Mouse (Mus musculus) hindbrain, embryonic 12.5 days (tissue): ENCODE data around the gene Gtdc1. TPM values are rescaled to one million over a fixed set of nuclear protein-coding genes. Genes with fewer than 3 reads are reported as not detected.

Source experiments
- ATAC-seq: fragments of 200-750 bp; cut with Nextera tagmentation; 2 replicates; pipeline ENCODE4 v1.8.0; 2017; ENCODE audit warnings: moderate TSS enrichment; ENCODE audit not compliant: low FRiP score
- H3K27ac ChIP-seq: fragments of 300-500 bp; sonication (generic); 2 replicates; pipeline ENCODE4 v1.5.1; 2016; ENCODE audit warnings: mild to moderate bottlenecking
- H3K27me3 ChIP-seq: fragments of 300-500 bp; sonication (generic); 2 replicates; pipeline ENCODE4 v1.6.1; 2016; ENCODE audit warnings: mild to moderate bottlenecking
- H3K36me3 ChIP-seq: fragments of 300-500 bp; sonication (generic); 2 replicates; pipeline ENCODE4 v1.6.1; 2016; ENCODE audit warnings: mild to moderate bottlenecking
- H3K4me1 ChIP-seq: fragments of 300-500 bp; sonication (generic); 2 replicates; pipeline ENCODE4 v1.6.1; 2016
- H3K4me2 ChIP-seq: fragments of 300-500 bp; sonication (generic); replicated peaks from 2 replicates; pipeline ENCODE4 v1.6.1; 2016; ENCODE audit warnings: mild to moderate bottlenecking
- H3K4me3 ChIP-seq: fragments of 300-500 bp; sonication (generic); 2 replicates; pipeline ENCODE4 v1.5.1; 2016; ENCODE audit warnings: mild to moderate bottlenecking
- H3K9ac ChIP-seq: fragments of 300-500 bp; sonication (generic); 2 replicates; pipeline ENCODE4 v1.6.1; 2016; ENCODE audit warnings: mild to moderate bottlenecking, moderate library complexity
- H3K9me3 ChIP-seq: fragments of 300-500 bp; sonication (generic); replicated peaks from 2 replicates; pipeline ENCODE4 v1.6.1; 2016; ENCODE audit warnings: mild to moderate bottlenecking
- WGBS: fragments of 180-500 bp; shearing (Covaris S2); methylation state at CpG from one replicate; pipeline ENCODE4 v1.1.7; 2016; 5-methylcytosine and 5-hydroxymethylcytosine counted together
- polyA plus RNA-seq: library from polyadenylated mRNA; unstranded; fragments of >200 nt; fragmentation: Nextera tagmentation; extraction: Ambion mirVana; gene quantifications from 2 replicates; pipeline ENCODE4 v1.2.1, GENCODE M21; 2016

The Gtdc1 gene
- polyA plus RNA-seq, 1 experiment from 2014 or later, result 16.1 TPM

- WGBS, result 89% methylated on average over 16 of the region's 16 CpGs
- no peak for ATAC-seq
These were observed 362.4 kb downstream of the Gtdc1 start for GRCm38 (mm10) chr2:44564776-44565692.

GRCm38 (mm10) chr2:44561789-44562188, 365.7 kb downstream of the Gtdc1 start:
- H3K9ac ChIP-seq, result no peak overlapping the region
- no peak for ATAC-seq

More at GRCm38 (mm10) chr2:44564776-44565692, 362.4 kb downstream of the Gtdc1 start:
- no peak overlapping the region for H3K9ac ChIP-seq
- H3K4me3 ChIP-seq, result no peak overlapping the region
- no peaks in the 10 kb centered on the region for H3K36me3 ChIP-seq
- H3K27me3 ChIP-seq, result no peaks in the 10 kb centered on the region
- H3K4me2 ChIP-seq, result no peak overlapping the region
- no peaks in the 10 kb centered on the region for H3K4me1 ChIP-seq
- no peak overlapping the region for H3K27ac ChIP-seq
- H3K9me3 ChIP-seq, result no peaks in the 10 kb centered on the region

GRCm38 (mm10) chr2:44559242-44559944, 368.1 kb downstream of the Gtdc1 start:
- no peaks in the 10 kb centered on the region for H3K9me3 ChIP-seq
- H3K27me3 ChIP-seq, result no peaks in the 10 kb centered on the region
- peaks cover 15% of the 10 kb centered on the region for H3K4me1 ChIP-seq
- H3K4me2 ChIP-seq, result no peak overlapping the region
- ATAC-seq, result no peak
- no peak overlapping the region for H3K27ac ChIP-seq
- H3K4me3 ChIP-seq, result no peak overlapping the region
- H3K36me3 ChIP-seq, result no peaks in the 10 kb centered on the region
- H3K9ac ChIP-seq, result no peak overlapping the region
- WGBS, result 71% methylated on average over 6 of the region's 6 CpGs

More at GRCm38 (mm10) chr2:44561789-44562188, 365.7 kb downstream of the Gtdc1 start:
- H3K27ac ChIP-seq, result no peak overlapping the region
- no peaks in the 10 kb centered on the region for H3K9me3 ChIP-seq
- no peak overlapping the region for H3K4me2 ChIP-seq
- 85% methylated on average over 4 of the region's 4 CpGs for WGBS
- H3K4me1 ChIP-seq, result peaks cover 12% of the 10 kb centered on the region
- no peak overlapping the region for H3K4me3 ChIP-seq
- H3K36me3 ChIP-seq, result no peaks in the 10 kb centered on the region
- no peaks in the 10 kb centered on the region for H3K27me3 ChIP-seq

GRCm38 (mm10) chr2:44557669-44558281, 369.7 kb downstream of the Gtdc1 start:
- 45% methylated on average over 12 of the region's 12 CpGs for WGBS
- Histone ChIP-seq H3K4me2 (peak overlapping the region; percentile 95), H3K36me3 (no peaks in the 10 kb centered on the region), H3K4me1 (peaks cover 15% of the 10 kb centered on the region), H3K9ac (no peak overlapping the region), H3K27me3 (no peaks in the 10 kb centered on the region), H3K9me3 (no peaks in the 10 kb centered on the region), H3K27ac (no peak overlapping the region), H3K4me3 (no peak overlapping the region)
- no peak for ATAC-seq

DNA sequence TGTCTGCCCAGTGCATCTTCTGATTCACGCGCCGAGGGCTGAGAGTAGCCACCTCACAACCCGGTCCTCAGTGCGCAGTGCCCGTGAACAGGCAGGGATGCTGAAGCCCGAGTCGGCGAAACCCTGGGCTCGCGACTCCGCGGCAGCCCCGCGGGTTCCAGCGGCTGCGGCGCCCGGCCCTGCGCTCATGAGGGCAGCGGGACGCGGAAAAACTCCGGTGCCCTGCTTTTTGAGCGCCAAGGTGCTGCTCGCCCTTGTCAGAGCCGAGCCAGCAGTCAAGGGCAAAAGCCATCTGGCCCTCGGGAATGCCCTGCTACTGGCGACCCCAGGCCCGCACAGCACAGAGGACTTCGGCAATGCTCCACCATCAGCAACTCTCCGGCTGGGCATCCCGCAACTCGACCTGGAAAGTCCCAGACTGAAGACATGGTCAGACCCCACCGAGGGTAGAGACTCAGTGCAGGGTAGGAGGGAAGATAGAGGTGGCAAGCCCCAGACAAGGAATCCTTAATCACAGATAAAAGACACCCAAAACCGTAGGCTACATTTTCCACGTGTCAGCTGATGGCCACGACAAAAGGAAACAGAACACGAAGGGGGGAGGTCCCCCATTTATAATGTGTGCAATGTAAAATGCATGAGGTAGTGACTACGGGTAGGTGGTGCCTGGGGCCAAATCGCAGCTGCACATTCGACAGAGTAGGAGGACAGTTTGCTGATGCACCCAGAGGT, 370.4 kb downstream of the Gtdc1 start:
- H3K27me3 ChIP-seq, result no peaks in the 10 kb centered on the region
- H3K4me2 ChIP-seq, result peak overlapping the region; percentile 95
- H3K27ac ChIP-seq, result no peak overlapping the region
- H3K4me3 ChIP-seq, result peak overlapping the region; percentile 48
- no peaks in the 10 kb centered on the region for H3K36me3 ChIP-seq
- peaks cover 15% of the 10 kb centered on the region for H3K4me1 ChIP-seq
- WGBS, result 1% methylated on average over 42 of the region's 42 CpGs
- no peaks in the 10 kb centered on the region for H3K9me3 ChIP-seq
- peak; percentile 91 for ATAC-seq
- peak overlapping the region; percentile 71 for H3K9ac ChIP-seq

DNA sequence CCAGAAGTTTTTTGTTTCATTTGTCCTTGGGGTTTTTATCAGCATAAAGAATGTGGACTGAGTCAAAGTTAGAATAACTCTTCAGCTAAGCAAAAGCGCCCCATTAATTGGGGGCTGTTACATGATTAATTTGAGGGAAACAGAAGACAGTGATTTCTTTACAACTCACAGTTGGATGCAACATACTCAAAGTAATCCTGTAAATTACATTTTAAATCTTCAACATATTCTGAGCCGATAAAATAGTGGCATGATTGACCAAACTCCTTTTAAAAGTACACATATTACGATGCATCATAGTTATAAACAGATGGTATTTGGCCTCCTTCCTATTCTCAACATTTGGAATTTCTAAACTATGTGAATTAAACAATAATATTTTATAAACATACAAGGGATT, 372.7 kb downstream of the Gtdc1 start:
- Histone ChIP-seq H3K4me1 (peaks cover 15% of the 10 kb centered on the region), H3K4me3 (no peak overlapping the region), H3K4me2 (no peak overlapping the region), H3K9ac (no peak overlapping the region), H3K27me3 (no peaks in the 10 kb centered on the region), H3K9me3 (no peaks in the 10 kb centered on the region), H3K27ac (no peak overlapping the region), H3K36me3 (no peaks in the 10 kb centered on the region)
- WGBS, result 77% methylated on average over 3 of the region's 3 CpGs
- no peak for ATAC-seq

- Histone ChIP-seq H3K9me3 (no peaks in the 10 kb centered on the region), H3K9ac (no peak overlapping the region), H3K27ac (no peak overlapping the region), H3K4me2 (no peak overlapping the region), H3K4me1 (no peaks in the 10 kb centered on the region), H3K36me3 (no peaks in the 10 kb centered on the region), H3K4me3 (no peak overlapping the region), H3K27me3 (no peaks in the 10 kb centered on the region)
- WGBS, result 86% methylated on average over 6 of the region's 6 CpGs
- ATAC-seq, result no peak
These were observed 378.1 kb downstream of the Gtdc1 start for GRCm38 (mm10) chr2:44549311-44549710.

DNA sequence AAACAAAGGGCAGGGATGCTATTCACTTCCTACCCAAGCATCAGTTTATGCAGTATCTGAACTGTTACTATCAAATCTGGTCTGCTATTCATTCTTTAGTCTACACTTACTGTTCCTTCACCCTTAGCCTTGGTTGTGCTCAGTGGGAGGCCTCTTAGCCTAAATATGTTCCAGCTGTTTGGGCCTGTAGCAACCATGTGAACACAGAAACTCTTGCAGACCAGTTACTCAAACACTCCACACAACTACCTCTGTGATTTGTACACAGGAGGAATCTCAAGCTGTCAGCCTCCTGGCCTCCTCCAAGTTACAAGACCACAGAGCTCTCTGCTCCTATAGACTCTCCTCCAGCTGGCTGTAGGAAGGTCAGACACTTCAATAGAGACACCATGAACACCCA, 384.7 kb downstream of the Gtdc1 start:
- H3K27me3 ChIP-seq, result no peaks in the 10 kb centered on the region
- H3K4me2 ChIP-seq, result no peak overlapping the region
- H3K9me3 ChIP-seq, result no peaks in the 10 kb centered on the region
- H3K4me1 ChIP-seq, result no peaks in the 10 kb centered on the region
- no peak overlapping the region for H3K9ac ChIP-seq
- no peak overlapping the region for H3K27ac ChIP-seq
- H3K4me3 ChIP-seq, result no peak overlapping the region
- ATAC-seq, result no peak
- no peaks in the 10 kb centered on the region for H3K36me3 ChIP-seq

DNA sequence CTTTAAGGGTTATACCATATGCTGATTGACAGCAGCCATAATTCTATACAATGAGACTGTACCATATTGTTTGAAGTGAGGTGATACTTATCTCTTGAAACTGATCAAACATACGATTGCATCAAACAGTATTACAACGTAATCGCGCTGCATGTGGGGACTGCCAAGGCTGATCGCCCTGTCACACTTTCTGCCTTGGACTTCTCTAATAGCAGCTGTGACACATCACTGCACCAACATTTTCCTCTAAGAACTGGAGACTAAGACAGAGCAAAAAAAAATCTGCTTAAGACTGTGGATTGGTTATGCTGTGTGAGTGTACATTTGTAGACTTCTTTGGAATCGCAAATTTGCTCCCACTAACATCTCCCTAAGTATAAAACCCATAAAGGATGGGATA, 385.7 kb downstream of the Gtdc1 start:
- H3K4me3 ChIP-seq, result no peak overlapping the region
- no peak overlapping the region for H3K9ac ChIP-seq
- ATAC-seq, result no peak
- H3K27me3 ChIP-seq, result no peaks in the 10 kb centered on the region
- no peaks in the 10 kb centered on the region for H3K36me3 ChIP-seq
- H3K4me2 ChIP-seq, result no peak overlapping the region
- H3K9me3 ChIP-seq, result no peaks in the 10 kb centered on the region
- no peaks in the 10 kb centered on the region for H3K4me1 ChIP-seq
- WGBS, result 94% methylated on average over 6 of the region's 6 CpGs
- H3K27ac ChIP-seq, result no peak overlapping the region

- Histone ChIP-seq H3K9ac (no peak overlapping the region), H3K4me3 (no peak overlapping the region), H3K36me3 (no peaks in the 10 kb centered on the region), H3K4me1 (no peaks in the 10 kb centered on the region), H3K27me3 (no peaks in the 10 kb centered on the region), H3K27ac (no peak overlapping the region), H3K4me2 (no peak overlapping the region), H3K9me3 (no peaks in the 10 kb centered on the region)
- WGBS, result 74% methylated on average over 6 of the region's 6 CpGs
- no peak for ATAC-seq
These were observed 386.6 kb downstream of the Gtdc1 start for GRCm38 (mm10) chr2:44540881-44541280.

GRCm38 (mm10) chr2:44539121-44539634, 388.3 kb downstream of the Gtdc1 start:
- ATAC-seq, result no peak
- H3K4me2 ChIP-seq, result no peak overlapping the region
- no peak overlapping the region for H3K27ac ChIP-seq
- no peak overlapping the region for H3K9ac ChIP-seq
- no peaks in the 10 kb centered on the region for H3K4me1 ChIP-seq
- no peaks in the 10 kb centered on the region for H3K27me3 ChIP-seq
- WGBS, result 75% methylated on average over 5 of the region's 5 CpGs
- H3K36me3 ChIP-seq, result no peaks in the 10 kb centered on the region
- no peak overlapping the region for H3K4me3 ChIP-seq
- H3K9me3 ChIP-seq, result no peaks in the 10 kb centered on the region

DNA sequence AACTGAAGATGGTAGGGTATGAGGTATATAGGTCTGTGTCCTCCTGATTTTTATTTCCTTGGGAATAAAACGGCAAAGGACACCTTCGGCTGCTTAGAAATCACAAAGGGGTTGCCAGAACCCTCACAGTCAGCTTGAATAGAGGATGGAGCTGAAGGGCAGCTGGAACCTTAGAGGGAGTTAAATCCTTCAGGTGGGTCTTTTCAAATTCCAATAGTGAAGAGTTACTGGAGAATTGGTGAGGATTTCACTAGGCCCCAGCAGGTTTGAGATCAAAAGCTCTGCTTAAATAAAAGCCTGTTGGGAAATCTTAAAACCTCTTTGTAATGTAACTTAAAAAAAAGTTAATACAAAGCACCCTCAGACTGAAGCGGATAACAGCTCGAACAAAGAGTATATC, 389.3 kb downstream of the Gtdc1 start:
- Histone ChIP-seq H3K4me1 (no peaks in the 10 kb centered on the region), H3K9ac (no peak overlapping the region), H3K4me2 (no peak overlapping the region), H3K27ac (no peak overlapping the region), H3K36me3 (no peaks in the 10 kb centered on the region), H3K9me3 (no peaks in the 10 kb centered on the region), H3K4me3 (no peak overlapping the region), H3K27me3 (no peaks in the 10 kb centered on the region)
- no peak for ATAC-seq
- 35% methylated on average over 4 of the region's 4 CpGs for whole genome bisulfite sequencing
